Mouse (Mus musculus) lung, adult 2 months (tissue): ENCODE results near the gene 2010111I01Rik.

Experiments used
- CTCF ChIP-seq: fragments of 200-500 bp; IDR thresholded peaks from 2 replicates; pipeline ENCODE4 v1.5.1; 2011; ENCODE audit warnings: mild to moderate bottlenecking, low read length, control low read depth; ENCODE audit not compliant: insufficient read depth
- POLR2A ChIP-seq: fragments of 200-500 bp; IDR thresholded peaks from 2 replicates; pipeline ENCODE4 v1.6.1; 2011; ENCODE audit warnings: low read depth, mild to moderate bottlenecking, control low read depth, low read length, borderline replicate concordance; ENCODE audit errors: extremely low read depth

GRCm38 (mm10) chr13:63313748-63314607 lies 349.3 kb downstream of the 2010111I01Rik start:
- TF ChIP-seq CTCF = no peak
- no peak for TF ChIP-seq POLR2A
